Mouse (Mus musculus) testis, postnatal 10 days (tissue): ENCODE measurements around the gene D630003M21Rik.

Experiments
- DNase-seq: peaks from one replicate; pipeline ENCODE4 v3.0.0; 2021; ENCODE audit warnings: low spot score

Gene D630003M21Rik

DNA sequence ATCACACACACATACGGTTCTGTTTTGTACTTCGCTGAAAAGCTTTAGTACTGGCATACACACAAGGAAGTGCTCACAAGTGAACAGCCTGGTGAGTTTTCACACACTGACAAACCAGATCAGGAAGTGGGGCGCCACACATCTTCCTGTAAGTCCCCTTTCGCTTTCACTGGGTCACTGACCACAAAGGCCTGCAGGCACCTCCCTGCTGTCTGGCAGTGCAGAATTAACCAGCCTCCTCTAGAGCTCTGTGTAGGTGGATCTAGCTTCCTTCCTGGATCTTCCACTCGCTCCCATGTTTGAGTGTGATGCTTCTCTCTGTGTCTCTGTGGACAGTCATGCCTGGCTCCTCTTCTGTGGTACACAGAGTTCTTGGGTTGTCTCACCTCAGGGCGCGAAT, 62.4 kb downstream of the D630003M21Rik start:
- DNase-seq, result no peak

DNA sequence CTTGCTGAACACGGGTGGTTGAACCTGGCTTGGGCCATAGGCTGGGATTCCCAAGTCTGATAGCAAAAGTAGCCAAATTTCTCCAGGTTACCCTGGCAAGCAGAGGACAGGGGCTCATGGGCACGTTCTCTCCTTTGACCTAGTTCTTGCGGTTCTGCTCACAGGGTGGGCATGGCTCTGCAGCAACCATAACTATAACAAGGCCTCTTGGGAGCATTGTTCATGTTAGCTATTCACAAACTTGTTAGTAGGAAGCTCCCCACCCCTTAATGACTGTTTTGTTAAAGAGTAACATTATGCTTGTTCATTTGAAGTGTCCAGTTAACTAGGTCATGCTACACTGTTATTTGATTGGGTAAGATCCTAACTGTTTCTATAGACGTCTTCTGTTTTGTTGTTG, 63.2 kb downstream of the D630003M21Rik start:
- no peak for DNase-seq

DNA sequence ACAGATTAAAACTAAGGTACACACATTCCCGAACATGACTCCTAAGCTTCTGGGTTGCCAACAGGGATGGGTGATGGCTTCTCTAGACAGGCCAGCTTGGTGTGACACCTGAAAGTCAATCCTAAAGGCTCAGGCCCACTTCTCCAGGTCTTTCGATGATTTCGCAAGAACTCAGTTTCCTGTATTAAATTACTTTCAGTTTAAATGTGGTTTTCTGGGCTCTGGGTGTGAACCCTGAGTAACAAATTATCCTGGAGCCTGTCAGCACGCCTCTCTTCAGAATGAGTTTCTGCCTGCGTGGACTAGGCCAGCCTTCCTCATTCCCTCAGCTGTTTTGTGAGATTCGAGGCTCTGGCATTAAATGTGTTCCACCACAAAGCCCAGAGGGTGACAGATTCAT, 66.0 kb downstream of the D630003M21Rik start:
- no peak for DNase-seq

DNA sequence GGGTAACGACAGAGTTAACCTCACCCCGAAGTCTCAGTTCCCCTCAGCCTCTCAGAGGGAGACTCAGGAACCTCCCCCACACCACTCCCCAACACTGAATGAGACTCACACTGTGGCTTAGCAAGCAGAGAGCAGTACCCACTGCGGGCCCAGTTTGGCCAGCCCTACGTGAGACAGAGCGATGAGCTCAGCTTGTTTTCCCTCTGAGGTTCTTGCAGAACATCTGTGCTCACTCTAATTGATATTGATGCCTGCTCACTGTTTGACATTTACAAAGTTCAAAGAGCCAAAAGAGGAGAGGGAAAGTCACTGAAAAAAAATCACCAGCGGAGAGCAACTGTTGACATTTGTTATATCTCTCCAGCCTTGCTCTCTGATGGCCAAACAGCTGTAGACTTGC, 67.3 kb downstream of the D630003M21Rik start:
- no peak for DNase-seq

DNA sequence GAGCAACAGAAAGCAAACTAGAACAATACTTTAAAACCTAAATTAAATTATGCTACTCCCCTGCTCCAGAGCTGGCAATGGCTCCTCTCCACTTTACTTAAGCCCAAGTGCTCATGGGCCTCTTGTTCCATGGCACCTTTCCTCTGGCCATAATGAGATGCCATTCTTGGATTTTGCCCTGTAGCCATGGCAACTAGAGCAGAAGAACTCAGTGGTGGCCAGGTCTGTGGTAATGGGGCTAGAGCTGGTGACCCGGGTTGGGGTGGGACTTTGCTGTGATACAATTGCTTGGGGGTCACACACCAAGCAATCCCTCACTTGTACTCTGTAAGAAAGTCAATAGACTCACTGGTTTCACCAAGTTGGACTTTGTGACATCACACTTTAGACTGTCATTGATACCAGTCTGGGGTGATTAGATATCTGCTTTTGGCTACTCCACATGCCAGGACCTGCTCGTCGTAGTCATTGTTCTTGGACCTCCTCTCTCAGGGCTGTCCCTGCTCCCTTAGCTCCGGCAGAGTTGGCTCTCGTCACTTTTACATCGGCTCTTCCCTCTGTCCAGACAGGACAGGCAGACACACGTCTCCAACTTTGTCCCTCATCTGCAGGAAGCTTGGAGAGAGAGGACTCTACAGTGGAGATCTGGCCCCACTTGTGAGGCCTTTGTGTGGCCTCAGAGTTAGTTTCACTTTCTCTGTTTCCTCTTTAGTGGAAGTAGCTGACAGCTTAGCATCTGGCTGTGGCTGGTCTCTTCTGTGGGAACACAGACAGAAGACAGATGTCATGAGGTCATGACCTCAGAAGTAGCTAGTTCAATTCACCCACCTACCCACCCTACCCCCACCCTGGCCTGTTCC, 69.4 kb downstream of the D630003M21Rik start:
- DNase-seq, result no peak

DNA sequence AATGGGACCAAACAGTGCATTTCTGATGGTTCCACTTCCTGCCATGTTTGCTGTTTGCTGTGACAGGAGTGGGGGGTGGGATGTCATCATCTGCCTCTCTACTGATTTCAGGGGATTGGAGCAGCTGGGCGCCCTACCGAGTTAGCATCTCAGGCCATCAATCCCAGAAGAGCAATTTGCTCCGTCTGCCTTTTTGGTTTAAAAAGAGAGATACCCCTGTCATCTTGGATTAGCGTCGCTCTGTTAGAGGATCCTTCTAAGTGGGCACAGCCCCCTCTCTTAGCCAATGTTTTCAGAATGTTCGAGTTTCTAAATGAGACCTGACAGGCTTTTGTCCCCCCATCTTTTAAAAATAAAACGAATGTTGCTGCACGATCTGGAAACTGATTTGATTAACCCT, 71.4 kb downstream of the D630003M21Rik start:
- no peak for DNase-seq

DNA sequence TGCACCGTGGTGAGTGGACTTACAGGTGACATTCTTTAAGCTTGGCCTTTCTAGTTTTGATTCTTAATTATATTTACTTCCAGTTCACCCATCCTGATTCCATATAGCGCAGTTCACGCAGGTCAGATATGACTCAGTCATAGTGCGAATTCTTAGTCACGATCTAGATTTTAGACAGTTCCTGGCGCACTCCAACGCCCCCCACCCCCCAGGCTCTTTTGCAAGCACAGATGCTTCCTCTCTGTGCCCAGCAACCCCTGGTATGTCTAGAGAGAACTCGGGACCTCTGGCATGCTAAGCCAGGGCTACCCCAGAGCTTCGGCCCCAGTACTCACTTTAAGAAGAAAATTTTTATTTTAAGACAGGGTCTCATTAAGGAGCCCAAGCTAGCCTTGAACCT, 72.5 kb downstream of the D630003M21Rik start:
- no peak for DNase-seq

DNA sequence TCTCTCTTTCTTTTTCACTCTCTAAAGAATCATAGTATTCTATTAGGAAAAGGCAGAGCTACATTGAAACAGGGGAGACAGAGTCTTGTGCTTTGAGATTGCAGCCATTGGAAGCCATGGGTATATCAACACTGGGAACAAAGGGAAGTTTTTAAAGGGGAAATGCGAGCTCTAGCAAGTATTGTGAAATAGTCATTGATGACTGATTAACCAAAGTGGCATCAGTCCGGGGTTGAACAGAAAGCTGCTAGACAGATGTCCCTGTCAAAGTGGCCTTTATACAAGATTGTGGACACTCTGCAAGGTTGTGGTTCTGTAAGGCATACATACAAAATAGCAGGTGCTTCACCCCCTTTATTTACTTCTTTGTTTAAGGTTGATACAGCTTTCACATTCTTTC, 73.4 kb downstream of the D630003M21Rik start:
- no peak for DNase-seq

DNA sequence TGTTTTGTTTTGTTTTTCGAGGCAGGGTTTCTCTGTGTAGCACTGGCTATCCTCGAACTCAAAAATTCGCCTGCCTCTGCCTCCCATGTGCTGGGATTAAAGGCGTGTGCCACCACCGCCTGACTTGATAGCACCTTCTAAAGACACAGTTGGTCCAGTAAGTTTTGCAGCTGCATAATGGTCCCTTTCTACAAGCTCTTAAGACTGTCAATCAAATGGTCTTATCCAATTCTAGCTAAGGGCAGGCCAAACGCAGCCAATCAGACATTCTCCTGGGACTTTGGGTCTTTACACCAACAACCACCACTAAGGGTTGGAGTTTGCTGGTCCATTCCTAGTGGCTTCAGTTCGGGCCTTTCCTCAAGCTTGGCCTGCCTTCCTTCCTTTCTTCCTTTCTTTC, 73.9 kb downstream of the D630003M21Rik start:
- no peak for DNase-seq

DNA sequence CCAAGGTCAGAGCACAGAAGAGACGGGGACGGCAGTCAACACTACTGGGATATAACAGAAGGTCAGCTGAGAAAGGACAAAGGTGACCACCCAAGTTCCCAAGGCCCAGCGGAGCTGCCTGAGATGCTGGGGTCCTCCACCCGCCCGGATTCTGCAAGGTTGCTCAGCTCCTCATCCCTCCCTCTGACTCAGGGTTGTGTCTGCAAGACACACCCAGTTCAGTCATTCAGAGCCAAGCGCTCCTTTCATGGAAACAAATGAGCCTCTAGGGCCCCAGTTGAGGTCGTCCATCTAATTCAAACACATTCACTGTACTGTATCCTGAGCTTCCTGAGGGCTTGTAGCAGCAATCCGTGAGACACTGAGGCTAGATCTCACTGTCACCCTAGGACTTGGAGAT, 74.4 kb downstream of the D630003M21Rik start:
- no peak for DNase-seq

DNA sequence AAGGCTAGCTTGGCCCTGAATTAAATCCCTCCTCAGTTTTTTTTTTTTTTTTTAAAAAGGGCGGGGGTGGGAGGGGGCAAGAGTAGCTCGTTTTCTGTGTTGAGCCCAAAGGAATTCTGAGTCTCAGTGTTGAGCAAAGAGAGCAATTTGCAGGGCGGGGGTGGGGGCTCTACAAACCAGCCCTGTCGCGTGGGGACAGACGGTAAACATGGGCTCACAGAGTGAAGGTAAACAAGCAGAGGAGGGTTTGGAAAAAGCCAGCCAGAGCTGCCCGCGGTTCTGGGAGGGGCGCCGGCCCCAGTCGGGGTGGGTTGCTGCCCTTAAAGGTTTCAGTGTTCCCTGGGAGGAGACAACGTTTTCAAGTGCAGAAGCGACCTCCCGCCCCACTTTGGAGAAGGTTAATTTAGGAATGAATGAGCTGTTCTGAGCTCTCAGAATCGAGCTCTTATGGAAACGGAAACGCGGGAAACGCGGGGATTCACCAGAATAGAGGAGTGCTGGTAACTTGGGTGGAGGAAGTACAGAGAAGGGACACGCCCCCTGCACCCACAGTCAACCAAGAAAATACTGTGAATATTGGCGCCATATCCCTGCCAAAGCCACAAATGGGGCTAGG, 75.2 kb downstream of the D630003M21Rik start:
- DNase-seq, result no peak

DNA sequence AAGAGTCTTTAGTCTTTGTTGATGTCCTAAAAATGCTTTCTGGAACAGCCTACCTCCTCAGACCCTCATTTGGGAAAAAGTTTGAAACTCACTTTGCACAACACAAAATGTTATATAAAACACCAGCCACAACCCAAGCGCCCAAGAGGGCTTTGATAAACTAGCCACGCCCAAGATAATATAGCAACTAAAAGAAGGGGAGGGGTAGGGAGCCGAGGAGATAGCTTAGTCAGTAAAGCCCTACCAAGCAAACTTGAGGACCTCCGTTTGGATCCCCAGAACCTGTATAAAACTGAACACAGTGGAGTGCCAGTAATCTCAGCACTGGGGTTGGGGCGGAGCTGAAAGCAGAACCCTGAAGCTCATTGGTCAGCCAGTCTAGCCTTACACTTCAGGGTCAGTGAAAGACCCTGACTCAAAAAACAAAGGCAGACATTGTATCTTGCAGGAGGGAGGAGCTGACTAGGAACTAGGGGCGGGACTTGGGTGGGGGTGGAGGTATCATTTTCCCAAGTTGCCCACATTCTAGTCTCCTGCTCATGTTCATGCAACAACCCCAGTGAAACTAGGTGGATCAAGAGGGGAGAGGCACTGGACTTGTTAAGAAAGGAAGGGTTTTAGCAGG, 76.2 kb downstream of the D630003M21Rik start:
- no peak for DNase-seq

DNA sequence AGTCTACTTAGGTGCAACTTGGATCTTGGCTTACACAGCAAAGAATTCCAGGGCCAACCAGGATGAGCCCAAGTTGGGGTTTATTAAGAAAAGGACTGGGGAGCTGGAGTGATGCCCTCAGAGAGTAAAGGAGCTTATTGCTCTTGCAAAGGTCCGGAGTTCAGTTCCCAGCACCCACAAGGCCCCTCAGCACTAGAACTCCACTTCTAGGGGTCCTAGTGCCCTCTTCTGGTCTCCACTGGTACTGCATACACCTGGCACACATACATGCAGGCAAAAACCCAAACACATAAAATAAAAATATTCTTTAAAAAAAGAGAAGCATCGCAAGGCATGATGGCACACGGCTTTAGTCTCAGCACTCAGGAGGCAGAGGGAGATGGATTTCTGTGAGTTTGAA, 77.9 kb downstream of the D630003M21Rik start:
- DNase-seq, result no peak

DNA sequence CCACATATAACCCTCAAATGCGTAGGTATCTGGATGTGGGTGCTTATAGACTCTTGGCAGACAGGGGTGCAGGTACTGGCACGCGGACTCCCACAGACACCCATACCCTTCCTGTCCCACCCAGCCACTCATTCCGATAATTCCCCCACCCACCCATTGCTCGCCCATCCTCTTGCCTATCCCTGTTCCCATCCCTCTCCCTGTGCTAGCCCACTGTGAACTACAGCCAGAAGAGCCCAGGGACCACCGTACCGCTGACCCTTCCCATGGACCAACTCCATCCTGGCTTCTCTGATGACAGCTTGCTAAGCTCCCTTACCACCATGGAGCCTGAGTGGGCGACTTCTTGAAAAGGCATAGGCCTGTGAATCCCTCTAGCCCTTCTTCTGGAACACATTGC, 82.1 kb downstream of the D630003M21Rik start:
- no peak for DNase-seq

DNA sequence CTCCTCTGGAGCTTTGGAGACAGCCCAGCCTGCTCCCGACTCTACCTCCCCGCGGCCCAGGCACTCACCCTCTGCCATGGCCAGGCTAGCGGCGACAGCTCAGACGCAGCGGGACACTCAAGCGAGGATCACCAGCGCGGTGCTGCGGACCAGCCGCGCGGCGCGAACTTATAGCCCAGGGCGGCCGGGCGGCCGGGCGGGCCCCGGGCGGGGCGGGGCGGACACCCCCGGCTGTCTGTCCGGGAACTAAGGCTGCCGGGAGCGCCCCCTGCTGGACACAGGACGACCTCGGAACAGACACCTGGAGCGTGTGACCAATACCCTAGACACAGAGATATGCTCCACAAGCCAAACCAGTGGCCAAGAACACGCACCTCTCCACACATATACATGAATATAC, 82.8 kb downstream of the D630003M21Rik start, which contains the start of gene Tgm2:
Gene Tgm2, minus strand, starts transcription at position 214 of the 400 bp plus-strand sequence.
- peak; percentile 97 for DNase-seq

DNA sequence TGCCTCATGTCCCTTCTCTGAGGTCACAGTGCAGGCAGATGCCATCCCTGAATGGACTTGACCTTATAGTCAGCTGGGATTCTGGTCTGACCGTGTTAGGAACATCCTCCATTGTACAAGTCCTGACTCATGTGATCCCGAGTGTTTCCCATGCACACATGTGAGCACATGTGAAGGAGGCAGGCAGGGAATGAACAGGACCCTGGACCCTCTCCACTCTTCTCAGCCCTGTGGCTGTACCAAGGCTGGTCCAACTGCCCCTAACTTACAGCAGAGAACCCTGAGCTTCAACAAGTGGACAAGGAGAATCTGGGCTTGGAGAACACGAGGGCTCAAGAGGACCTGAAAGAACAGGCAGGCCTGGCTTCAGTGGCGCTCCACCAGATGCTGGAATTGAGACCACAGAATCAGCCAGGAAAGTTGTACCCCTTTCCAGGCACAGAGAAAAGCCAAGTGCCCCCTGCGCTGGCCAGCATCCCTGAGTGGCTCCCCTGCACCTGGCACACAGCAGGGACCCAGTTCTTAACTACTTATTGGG, 83.4 kb downstream of the D630003M21Rik start:
- DNase-seq, result no peak

DNA sequence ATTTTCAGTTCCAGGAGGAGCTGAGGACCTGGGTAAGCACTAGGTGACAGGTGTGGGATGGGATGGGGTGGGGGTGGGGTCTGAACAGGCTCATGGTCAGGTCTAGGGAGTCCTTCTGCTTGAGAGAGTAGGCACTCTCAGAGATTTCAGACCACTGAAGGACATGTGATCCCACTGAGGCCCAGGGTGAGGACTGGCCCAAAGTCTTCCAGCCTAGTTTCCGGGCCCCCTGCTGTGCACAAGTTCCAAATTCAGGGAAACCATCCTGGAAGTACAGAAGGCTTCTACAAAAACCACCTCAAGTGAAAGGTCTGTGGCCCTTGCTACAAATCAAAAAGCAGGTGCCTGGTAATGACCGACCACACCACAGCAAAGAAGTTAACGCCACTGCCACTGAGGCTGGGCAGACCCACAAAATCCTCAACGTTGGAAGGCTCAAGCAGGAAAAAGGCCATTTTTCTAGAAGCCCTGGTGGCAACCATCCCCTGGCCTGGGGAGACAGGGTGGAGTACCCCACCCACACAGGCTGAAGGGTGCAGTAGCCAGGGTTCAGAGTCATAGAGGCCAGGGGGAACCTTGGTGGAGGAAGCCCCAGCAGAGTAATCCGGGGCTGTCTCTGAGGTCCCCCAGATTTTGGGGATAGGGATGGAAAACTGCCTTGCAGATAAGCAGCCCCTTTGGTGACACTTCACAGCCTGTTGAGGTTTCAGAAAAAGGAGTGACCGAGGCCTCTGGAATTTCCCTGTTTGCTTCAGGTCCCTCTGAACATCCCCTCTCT, 84.1 kb downstream of the D630003M21Rik start:
- no peak for DNase-seq

DNA sequence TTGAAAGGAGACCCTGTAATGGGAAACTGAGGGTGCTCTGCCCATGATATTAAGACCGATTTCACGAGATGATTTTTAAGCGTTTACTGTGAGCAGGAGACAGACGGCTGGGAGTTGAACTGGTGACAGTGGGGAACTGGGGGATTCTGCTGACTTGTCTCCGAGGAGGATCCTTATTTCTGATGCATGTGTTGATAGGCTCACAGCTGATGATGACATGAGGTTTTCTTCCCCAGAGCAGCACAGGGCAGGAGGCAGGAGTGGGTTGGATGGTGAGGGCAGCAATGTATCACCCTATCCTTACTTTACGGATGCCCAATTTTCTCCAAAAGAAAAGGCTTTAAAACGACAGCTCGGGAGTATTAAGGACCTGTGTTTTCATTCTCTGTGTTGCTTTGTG, 84.8 kb downstream of the D630003M21Rik start:
- DNase-seq, result no peak

DNA sequence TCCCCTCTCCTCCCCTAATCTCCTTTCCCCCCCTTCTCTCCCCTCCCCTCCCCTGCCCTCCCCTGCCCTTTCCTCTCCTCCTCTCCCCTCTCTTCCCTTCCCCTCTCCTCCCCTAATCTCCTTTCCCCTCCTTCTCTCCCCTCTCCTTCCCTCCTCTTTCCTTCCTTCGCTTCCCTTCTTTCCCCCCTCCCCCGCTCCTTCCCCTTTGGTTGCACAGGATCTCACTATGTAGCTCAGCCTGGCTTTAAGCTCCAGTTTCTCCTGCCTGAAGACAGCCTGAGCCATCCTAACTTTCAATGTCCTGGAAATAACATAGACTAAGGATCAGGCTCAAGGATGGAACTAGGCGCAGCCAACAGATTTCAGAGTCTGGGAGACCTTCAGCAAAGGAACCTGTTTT, 85.2 kb downstream of the D630003M21Rik start:
- DNase-seq, result no peak

DNA sequence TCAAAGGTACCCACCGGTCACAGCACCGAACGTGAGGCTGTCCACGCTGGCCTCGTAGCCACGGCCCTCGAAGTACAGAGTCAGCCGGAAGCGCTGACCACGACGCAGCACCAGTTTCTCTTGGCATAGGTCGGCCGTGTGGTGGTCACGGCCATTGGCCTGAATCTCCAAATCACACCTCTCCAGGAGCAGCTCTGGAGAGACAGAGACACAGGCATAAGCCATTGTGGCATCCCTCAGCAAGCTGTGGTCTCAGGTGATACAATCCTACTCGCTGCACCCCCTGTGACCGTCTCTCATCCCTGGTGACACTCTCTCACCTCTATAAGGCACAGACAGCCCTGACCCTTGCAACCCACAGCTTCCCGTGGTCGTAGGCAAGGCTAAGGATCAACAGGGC, 86.0 kb downstream of the D630003M21Rik start:
- DNase-seq, result no peak

DNA sequence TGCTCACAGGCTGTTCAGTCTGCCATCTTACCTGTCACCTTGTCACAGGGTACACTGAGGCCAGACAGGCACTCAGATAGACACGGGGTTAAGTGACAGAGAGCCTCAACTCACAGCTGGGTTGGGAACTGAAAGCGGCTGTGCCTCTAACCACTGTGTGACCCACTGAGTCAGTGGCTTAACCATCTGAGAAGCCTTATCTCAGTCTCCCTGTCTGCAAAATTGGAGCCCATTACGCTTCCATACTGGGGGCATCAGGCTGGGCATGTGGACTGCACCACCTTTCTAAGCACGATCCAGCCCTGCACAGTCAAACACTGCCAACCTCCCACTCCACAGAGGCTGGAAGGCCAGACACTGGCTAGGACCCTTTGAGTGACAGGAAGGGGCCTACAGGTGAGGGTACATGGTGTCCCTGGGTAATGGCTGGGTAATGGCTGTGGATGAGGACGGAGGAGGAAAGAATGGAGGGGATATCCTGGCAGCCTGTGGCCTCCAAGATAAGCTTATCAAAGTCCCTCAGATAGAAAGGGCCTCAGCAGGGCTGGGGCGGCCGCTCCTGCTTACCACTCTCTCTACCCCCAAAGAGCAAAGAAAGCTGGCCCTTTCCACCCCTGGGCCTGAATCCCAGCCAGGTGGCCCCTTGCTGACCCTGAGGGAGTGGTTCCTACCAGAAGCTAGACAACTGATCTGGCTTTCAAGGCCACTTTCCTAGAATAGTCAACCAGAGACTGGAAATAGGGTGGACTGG, 87.2 kb downstream of the D630003M21Rik start:
- DNase-seq, result no peak
